Mouse (Mus musculus): ENCODE measurements around the gene Traf3ip3. TPM values are rescaled to one million over a fixed set of nuclear protein-coding genes. Genes with fewer than 3 reads are reported as not detected.

Gene Traf3ip3
- polyA plus RNA-seq, 1 experiment: 2.1 TPM

- TF ChIP-seq GATA1 (IDR thresholded peaks at IDR 0.05; ENCODE audit: low read length): no peak
These were observed 48.6 kb downstream of the Traf3ip3 start, which contains the start of gene Irf6 for GRCm38 (mm10) chr1:193152872-193153271. Irf6 (plus strand) TSS chr1:193153111.

DNA sequence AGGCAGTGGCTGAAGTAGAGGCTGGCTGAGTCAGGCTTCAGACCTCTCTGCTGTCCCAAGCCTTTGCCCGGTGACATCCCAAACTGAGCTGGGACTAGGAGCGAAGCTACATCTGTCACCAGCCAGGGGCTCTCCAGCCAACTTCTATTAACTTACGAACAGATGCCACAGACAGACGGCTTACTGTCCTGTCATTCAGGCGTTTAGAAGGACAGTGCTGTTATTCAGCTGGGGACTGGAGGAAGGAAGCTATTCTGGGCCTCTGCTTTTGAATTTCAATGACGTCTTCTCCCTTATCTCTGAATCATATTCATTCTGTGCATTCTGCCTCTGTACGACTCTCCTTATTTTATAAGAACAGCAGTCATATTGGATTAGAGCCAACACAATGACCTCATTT, 50.4 kb downstream of the Traf3ip3 start:
- TF ChIP-seq GATA1 (IDR thresholded peaks at IDR 0.05; ENCODE audit: low read length): no peak

GRCm38 (mm10) chr1:193149231-193149630, 52.3 kb downstream of the Traf3ip3 start:
- TF ChIP-seq GATA1 (IDR thresholded peaks at IDR 0.05; ENCODE audit: low read length): no peak

GRCm38 (mm10) chr1:193146416-193146815, 55.1 kb downstream of the Traf3ip3 start:
- no peak for TF ChIP-seq GATA1 (IDR thresholded peaks at IDR 0.05; ENCODE audit: low read length)

DNA sequence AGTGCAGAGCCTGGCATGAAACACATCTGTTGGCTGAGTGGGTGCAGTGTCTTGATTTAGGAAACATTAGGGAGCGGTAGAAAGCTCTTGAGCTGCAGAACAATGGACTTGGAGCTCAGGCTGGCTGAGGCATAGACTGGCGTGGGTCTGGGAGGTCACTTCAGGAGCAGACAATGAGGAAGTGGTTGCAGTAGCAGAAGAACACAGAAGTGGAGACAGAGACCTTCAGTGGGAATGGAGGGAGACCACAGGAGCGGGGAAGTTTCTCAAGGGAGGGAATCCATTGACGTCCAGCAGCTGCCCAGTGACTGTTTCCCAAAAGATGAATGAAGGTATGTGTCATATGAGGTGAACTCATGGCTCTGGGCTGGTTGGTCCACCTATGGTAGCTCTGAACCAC, 56.4 kb downstream of the Traf3ip3 start:
- no peak for TF ChIP-seq GATA1 (IDR thresholded peaks at IDR 0.05; ENCODE audit: low read length)

GRCm38 (mm10) chr1:193144516-193144915, 57.0 kb downstream of the Traf3ip3 start:
- no peak for TF ChIP-seq GATA1 (IDR thresholded peaks at IDR 0.05; ENCODE audit: low read length)

GRCm38 (mm10) chr1:193142517-193143062, 58.9 kb downstream of the Traf3ip3 start:
- TF ChIP-seq GATA1 (IDR thresholded peaks at IDR 0.05; ENCODE audit: low read length): no peak

GRCm38 (mm10) chr1:193141118-193141517, 60.4 kb downstream of the Traf3ip3 start:
- no peak for TF ChIP-seq GATA1 (IDR thresholded peaks at IDR 0.05; ENCODE audit: low read length)

- TF ChIP-seq GATA1 (IDR thresholded peaks at IDR 0.05; ENCODE audit: low read length): no peak
These were observed 62.8 kb downstream of the Traf3ip3 start for GRCm38 (mm10) chr1:193138669-193139068.

GRCm38 (mm10) chr1:193138087-193138486, 63.4 kb downstream of the Traf3ip3 start:
- no peak for TF ChIP-seq GATA1 (IDR thresholded peaks at IDR 0.05; ENCODE audit: low read length)

DNA sequence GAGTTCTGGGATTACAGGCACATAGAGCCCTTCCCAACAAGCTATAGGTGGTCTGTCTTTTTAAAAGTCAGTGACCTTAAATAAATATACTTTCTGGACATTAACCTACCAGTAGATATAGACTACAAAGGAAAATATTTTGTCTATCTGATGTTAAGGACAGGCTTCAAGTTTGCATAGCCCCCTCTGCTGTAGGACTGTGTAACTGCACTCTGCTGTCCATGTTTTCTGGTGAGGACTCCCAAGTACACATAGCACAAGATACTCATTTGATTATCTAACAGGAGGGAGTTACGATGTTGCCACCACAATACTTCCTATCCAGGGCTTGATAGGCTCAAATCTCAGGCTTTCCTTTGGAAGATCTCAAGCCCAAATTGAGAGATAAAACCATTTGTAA, 67.8 kb downstream of the Traf3ip3 start:
- TF ChIP-seq GATA1 (IDR thresholded peaks at IDR 0.05; ENCODE audit: low read length): no peak

DNA sequence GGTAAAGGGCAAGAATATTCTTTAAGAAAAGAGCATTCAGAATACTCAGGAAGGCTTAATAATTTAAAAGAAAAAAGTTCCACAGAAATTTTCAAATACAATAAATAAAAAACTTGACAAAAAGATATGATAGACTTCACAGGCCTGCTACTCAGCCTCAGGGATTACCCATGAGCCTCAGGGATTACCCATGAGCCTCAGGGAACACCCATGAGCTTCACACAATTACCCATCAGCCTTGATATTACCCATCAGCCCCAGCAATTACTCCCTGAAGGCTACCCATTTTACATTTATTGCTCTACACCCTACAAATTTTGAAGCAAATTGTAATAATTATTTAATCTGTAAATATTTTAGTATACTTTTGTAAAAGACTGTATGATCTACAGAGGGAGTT, 69.1 kb downstream of the Traf3ip3 start:
- no peak for TF ChIP-seq GATA1 (IDR thresholded peaks at IDR 0.05; ENCODE audit: low read length)

DNA sequence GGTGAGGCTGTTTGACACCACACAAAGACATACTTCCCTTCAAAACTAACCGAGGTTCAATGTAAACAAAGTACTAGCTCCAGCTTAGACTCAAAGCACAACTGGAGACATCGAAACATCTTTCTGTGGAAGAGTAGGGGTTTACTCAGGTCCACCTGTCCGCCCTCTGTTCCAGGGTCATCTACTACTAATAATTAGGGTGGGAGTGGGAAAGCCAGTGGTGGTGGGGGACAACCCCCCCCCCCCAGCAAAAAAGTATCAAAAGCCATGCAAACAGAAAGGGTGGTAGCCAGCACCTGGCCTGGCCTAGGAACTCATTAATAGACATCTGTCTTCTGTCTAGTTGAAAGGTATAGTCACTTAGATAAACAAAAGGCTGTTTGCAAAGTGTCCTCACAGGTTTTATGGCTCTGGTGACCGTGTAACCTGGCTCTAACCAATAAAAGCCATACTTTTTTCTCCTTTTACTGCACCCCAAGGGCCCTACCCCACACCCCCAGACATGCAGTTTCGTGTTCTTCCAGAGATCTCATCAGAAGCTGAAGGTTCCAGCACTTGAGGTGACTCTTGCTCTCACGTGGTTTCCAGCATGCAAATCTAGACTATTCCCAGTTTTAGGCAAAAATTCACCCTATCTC, 70.1 kb downstream of the Traf3ip3 start:
- no peak for TF ChIP-seq GATA1 (IDR thresholded peaks at IDR 0.05; ENCODE audit: low read length)

DNA sequence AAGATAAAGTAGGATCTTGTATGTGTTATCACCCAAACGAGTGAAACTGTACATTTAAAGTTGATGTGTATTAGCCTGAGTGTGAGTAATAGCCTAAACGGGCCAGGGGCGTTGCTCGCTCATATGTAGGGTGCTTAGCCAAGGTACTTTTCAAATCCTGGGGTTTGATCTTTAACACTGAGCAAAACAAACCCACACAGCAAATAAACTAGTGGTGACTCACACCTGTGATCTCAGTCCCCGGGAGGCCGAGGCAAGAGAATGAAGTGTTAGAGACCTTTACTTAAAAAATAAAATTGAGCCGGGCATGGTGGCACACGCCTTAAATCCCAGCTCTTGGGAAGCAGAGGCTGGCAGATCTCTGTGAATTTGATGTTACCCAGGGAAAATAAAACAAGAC, 70.7 kb downstream of the Traf3ip3 start:
- TF ChIP-seq GATA1 (IDR thresholded peaks at IDR 0.05; ENCODE audit: low read length): no peak

GRCm38 (mm10) chr1:193130456-193130825, 71.1 kb downstream of the Traf3ip3 start:
- no peak for TF ChIP-seq GATA1 (IDR thresholded peaks at IDR 0.05; ENCODE audit: low read length)

- TF ChIP-seq GATA1 (IDR thresholded peaks at IDR 0.05; ENCODE audit: low read length): no peak
These were observed 71.6 kb downstream of the Traf3ip3 start, which contains the start of gene Diexf for GRCm38 (mm10) chr1:193129786-193130455. Diexf (minus strand) TSS chr1:193130272.

DNA sequence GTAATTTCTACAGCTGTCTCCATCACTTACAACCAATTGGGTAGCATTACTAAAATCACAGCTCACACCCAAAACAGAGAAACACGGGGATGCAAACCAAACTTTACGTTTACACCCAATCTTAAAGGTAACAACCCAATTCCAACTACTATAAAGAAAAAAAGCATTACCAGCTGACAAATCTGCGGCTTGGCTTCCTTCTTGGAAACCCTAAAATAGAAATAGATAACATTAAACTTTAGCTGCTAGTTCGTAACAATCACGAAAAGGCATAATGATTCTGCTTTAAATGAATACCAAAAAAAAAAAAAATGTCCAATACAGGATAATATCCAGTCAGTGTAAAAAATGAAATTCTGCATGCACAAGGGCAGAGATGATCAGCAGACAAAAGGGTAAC, 72.2 kb downstream of the Traf3ip3 start:
- no peak for TF ChIP-seq GATA1 (IDR thresholded peaks at IDR 0.05; ENCODE audit: low read length)

All from G1E-ER4 (cell line).